Mouse (Mus musculus) stomach, embryonic 14.5 days (tissue): ENCODE measurements around the gene Gcnt1. TPM values are rescaled to one million over a fixed set of nuclear protein-coding genes. Genes with fewer than 3 reads are reported as not detected.

Experiments
- ATAC-seq: fragments of 200-750 bp; cut with Nextera tagmentation; 2 replicates; pipeline ENCODE4 v1.8.0; 2017; ENCODE audit warnings: low read depth, moderate TSS enrichment; ENCODE audit not compliant: insufficient number of reproducible peaks, insufficient read depth, low FRiP score
- H3K27ac ChIP-seq: fragments of 300-500 bp; sonication (generic); 2 replicates; pipeline ENCODE4 v1.5.1; 2014; ENCODE audit warnings: mild to moderate bottlenecking, low read length, moderate library complexity, mixed read lengths
- H3K27me3 ChIP-seq: fragments of 300-500 bp; sonication (generic); 2 replicates; pipeline ENCODE4 v1.6.1; 2014; ENCODE audit warnings: low read length, control low read depth, mixed read lengths; ENCODE audit not compliant: control insufficient read depth, insufficient read depth
- H3K36me3 ChIP-seq: fragments of 300-500 bp; sonication (generic); 2 replicates; pipeline ENCODE4 v1.6.1; 2014; ENCODE audit warnings: mild to moderate bottlenecking, control low read depth, low read length, moderate library complexity, mixed read lengths; ENCODE audit not compliant: control insufficient read depth, insufficient read depth
- H3K4me1 ChIP-seq: fragments of 300-500 bp; sonication (generic); 2 replicates; pipeline ENCODE4 v1.6.1; 2014; ENCODE audit warnings: low read length, control low read depth, mixed read lengths; ENCODE audit not compliant: control insufficient read depth, insufficient read depth
- H3K4me2 ChIP-seq: fragments of 300-500 bp; sonication (generic); replicated peaks from 2 replicates; pipeline ENCODE4 v1.6.1; 2014; ENCODE audit warnings: low read depth, low read length, control low read depth
- H3K4me3 ChIP-seq: fragments of 300-500 bp; sonication (generic); 2 replicates; pipeline ENCODE4 v1.5.1; 2014; ENCODE audit warnings: low read depth, low read length, control low read depth
- H3K9ac ChIP-seq: fragments of 300-500 bp; sonication (generic); replicated peaks from 2 replicates; pipeline ENCODE4 v1.6.1; 2014; ENCODE audit warnings: low read depth, mild to moderate bottlenecking, control low read depth, low read length, moderate library complexity, mixed read lengths
- H3K9me3 ChIP-seq: fragments of 300-500 bp; sonication (generic); 2 replicates; pipeline ENCODE4 v1.6.1; 2016; ENCODE audit warnings: low read depth, low read length, control low read depth; ENCODE audit not compliant: control insufficient read depth
- WGBS: fragments of 180-500 bp; shearing (Covaris S2); extraction: QIAGEN DNeasy Blood & Tissue Kit; methylation state at CpG from one replicate; pipeline ENCODE4 v1.1.7; 2014; 5-methylcytosine and 5-hydroxymethylcytosine counted together
- polyA plus RNA-seq: library from polyadenylated mRNA; unstranded; fragments of >200 nt; fragmentation: Nextera tagmentation; extraction: Ambion mirVana; gene quantifications from 2 replicates; pipeline ENCODE4 v1.2.1, GENCODE M21; 2014

Gene Gcnt1
- polyA plus RNA-seq, 1 experiment from 2014 or later = 4.6 TPM

DNA sequence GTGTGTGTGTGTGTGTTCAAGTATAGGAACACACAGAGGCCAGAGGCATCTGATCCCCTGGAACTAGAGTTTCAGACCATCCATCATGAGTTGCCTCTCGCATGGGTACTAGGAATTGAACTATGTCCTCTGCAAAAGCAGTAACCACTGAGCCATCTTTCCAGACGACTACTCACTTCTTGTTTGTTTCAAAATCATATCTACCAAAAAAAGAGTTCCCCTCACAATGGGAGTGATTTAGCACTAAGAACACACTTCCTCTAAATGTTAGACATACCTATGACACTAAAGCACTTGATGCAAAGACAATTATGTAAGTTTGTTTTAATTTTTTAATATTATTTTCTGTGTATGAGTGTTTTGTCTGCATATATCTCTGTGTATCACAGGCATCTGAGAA, 24.8 kb downstream of the Gcnt1 start:
- Histone ChIP-seq H3K4me3 (no peak overlapping the region), H3K4me2 (no peak overlapping the region), H3K9ac (no peak overlapping the region), H3K27ac (no peak overlapping the region), H3K36me3 (no peaks in the 10 kb centered on the region), H3K27me3 (no peaks in the 10 kb centered on the region), H3K9me3 (no peaks in the 10 kb centered on the region), H3K4me1 (no peaks in the 10 kb centered on the region)
- WGBS = 87% methylated on average over 2 of the region's 2 CpGs
- no peak for ATAC-seq

DNA sequence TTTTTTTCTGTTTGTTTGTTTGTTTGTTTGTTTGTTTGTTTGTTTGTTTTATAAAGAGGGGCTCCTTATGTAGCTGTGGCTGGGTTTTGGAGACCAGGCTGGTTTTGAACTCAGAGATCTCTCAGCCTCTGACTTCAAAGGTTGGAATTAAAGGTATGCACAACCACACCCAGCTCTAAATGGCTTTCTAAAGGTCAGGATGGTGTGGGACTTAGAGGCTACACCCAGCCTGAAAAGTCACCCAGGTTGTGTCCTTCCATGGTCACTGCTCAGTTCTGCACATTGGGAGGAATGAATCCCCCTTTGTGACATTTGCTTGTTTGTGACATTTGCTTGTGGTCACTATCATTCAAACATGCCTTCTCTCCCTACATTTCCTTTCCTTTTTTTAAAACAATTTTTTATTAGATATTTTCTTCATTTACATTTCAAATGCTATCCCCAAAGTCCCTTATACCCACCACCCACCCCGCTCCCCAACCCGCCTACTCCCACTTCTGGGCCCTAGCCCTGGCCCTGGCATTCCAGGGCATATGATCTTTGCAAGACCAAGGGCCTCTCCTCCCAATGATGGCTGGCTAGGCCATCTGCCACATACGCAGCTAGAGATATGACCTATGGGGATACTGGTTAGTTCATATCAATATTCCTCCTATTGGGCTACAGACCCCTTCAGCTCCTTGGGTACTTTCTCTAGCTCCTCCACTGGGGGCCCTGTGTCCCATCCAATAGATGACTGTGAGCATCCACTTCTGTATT, 25.7 kb downstream of the Gcnt1 start:
- 94% methylated on average over 3 of the region's 3 CpGs for WGBS
- no peak for ATAC-seq
- H3K9ac ChIP-seq = no peak overlapping the region
- no peaks in the 10 kb centered on the region for H3K27me3 ChIP-seq
- H3K4me1 ChIP-seq = no peaks in the 10 kb centered on the region
- no peaks in the 10 kb centered on the region for H3K36me3 ChIP-seq
- H3K9me3 ChIP-seq = no peaks in the 10 kb centered on the region
- H3K27ac ChIP-seq = no peak overlapping the region
- no peak overlapping the region for H3K4me2 ChIP-seq
- no peak overlapping the region for H3K4me3 ChIP-seq

DNA sequence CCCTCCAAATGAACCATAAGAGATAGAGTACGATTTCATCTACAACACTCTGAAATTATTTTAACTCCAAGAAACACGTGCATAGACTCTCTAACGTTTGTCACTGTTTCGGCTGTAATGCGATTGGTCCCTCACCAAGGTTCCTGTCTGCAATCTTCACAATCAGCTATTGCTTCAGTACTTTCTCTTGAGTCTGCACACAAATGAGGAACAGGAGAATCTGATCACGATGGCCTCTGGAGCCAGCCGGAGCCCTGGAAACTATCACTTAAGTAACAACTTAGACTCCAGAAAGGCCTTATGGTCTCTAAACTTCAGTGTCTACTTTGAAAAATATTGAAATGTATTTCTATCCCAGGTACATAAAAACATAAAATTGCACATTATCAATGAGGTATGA, 27.8 kb downstream of the Gcnt1 start:
- WGBS = 82% methylated on average over 7 of the region's 7 CpGs

DNA sequence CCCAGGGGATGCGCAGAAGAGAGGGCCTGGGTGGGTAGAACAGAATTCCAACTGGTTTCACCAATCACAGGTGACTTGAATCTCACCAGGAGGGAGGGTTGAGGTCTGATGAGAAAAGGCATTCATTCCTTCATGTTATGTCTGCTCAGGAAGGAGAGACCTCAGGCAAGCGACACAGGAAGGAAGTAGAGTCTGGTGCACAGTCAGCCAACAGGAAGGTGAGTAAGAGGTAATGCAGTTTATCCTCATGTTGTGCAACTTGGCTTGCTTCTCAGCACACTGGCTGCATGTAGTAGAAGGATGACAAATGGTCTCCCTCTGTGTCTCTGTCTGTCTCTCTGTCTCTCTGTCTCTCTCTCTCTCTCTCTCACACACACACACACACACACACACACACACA, 33.1 kb downstream of the Gcnt1 start:
- no peaks in the 10 kb centered on the region for H3K9me3 ChIP-seq
- WGBS = 90% methylated on average over 2 of the region's 2 CpGs
- peaks cover 18% of the 10 kb centered on the region; the same call in 1 of the 2 replicates for H3K4me1 ChIP-seq
- no peak overlapping the region for H3K27ac ChIP-seq
- H3K36me3 ChIP-seq = no peaks in the 10 kb centered on the region
- no peak overlapping the region for H3K9ac ChIP-seq
- H3K4me2 ChIP-seq = no peak overlapping the region
- no peak for ATAC-seq
- H3K4me3 ChIP-seq = no peak overlapping the region
- no peaks in the 10 kb centered on the region for H3K27me3 ChIP-seq

More for the DNA sequence above, 27.8 kb downstream of the Gcnt1 start:
- H3K36me3 ChIP-seq = no peaks in the 10 kb centered on the region
- H3K27ac ChIP-seq = no peak overlapping the region
- H3K9me3 ChIP-seq = no peaks in the 10 kb centered on the region
- no peak for ATAC-seq
- no peaks in the 10 kb centered on the region for H3K27me3 ChIP-seq
- H3K4me1 ChIP-seq = no peaks in the 10 kb centered on the region
- no peak overlapping the region for H3K9ac ChIP-seq
- no peak overlapping the region for H3K4me2 ChIP-seq
- no peak overlapping the region for H3K4me3 ChIP-seq

DNA sequence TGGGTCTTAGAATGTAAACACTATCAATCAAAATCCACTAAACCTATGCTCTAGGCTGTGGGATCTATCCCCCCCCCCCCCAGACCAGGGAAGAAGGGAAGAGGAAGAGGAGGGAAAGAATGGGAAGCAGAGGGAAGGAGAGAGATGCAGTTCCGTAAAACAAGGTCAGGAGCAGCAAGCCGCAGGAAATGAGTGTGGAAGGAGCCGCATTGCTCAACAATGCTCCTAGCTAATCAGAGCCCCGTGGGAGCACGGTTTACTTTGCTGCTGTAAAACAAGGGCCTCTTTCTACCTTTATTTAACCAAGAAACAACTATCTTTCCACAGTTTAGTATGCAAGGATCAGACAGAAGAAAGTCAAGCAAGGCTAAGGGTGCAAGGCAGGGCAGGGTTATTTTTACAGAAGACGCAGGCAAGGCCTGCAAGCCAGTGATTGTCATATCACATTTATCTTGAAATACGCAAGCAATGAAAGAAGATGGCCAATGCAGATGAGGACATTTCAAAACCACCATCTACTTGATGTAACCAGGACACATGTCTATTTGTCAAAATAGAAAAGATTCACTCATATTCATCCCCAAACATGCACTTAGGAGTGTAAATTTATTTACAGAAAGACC, 35.5 kb downstream of the Gcnt1 start:
- no peak overlapping the region for H3K9ac ChIP-seq
- no peaks in the 10 kb centered on the region for H3K9me3 ChIP-seq
- H3K4me3 ChIP-seq = no peak overlapping the region
- H3K4me1 ChIP-seq = peaks cover 28% of the 10 kb centered on the region
- WGBS = 36% methylated on average over 7 of the region's 7 CpGs
- H3K36me3 ChIP-seq = no peaks in the 10 kb centered on the region
- ATAC-seq = no peak
- 0 out of 2 replicates have a peak overlapping the region, but pooled peaks have one; percentile 12 for H3K4me2 ChIP-seq
- peak overlapping the region; percentile 21; the same call in 1 of the 2 replicates for H3K27ac ChIP-seq
- H3K27me3 ChIP-seq = no peaks in the 10 kb centered on the region

DNA sequence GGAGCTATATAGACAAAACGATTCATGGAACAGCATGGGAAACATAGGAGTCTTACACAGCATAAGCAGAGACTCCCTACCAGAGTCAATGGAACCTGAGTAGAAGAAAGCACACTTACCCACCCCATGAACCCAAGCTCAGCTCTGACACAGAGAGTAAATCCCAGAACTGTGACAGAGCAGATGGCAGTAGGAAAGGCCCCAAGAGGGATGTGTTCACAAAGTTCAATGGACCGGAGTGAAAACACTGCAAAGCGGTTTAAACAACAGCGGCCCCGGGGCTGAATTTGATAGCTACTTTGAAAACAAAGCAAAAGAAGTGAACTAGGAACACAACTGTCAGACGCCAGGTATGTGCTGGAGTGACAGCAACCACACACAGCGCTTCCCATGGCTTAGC, 36.0 kb downstream of the Gcnt1 start:
- Histone ChIP-seq H3K4me2 (0 out of 2 replicates have a peak overlapping the region, but pooled peaks have one; percentile 12), H3K27ac (peak overlapping the region; percentile 21; the same call in 1 of the 2 replicates), H3K9ac (no peak overlapping the region), H3K4me3 (no peak overlapping the region), H3K36me3 (no peaks in the 10 kb centered on the region), H3K9me3 (no peaks in the 10 kb centered on the region), H3K27me3 (no peaks in the 10 kb centered on the region), H3K4me1 (peaks cover 28% of the 10 kb centered on the region)
- no peak for ATAC-seq
- 29% methylated on average over 7 of the region's 7 CpGs for WGBS

DNA sequence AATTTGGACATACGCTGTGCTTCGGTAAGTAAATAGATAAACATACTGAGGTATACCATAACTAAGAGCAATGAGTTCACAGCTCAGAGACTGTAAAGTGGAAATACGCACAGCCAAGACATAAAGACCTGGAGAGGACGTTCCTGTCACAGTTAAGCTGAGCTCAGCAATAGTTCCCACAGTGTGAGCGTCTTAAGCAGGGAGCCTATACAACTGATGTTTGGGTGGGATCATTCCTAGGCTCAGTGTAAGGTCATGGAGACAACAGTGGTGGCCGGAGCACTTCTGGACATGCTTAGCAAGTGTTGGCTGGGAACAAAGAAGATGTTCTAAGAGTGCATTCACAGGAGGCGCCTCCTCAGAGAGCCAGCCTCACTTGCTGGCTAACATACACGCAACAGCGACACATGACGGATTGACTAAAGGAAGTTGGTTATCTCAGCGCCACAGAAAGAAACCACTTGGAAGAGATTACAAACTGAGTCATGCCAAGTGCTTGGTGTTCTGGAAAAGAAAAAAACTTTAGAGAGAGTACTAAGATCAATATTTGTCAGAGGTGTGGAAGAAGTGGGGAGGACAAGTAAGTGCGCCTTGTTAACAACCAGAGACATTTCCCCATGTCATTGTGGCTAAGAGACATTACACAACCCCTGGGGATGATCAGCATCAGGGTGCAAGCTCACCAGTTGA, 37.9 kb downstream of the Gcnt1 start:
- H3K9me3 ChIP-seq = no peaks in the 10 kb centered on the region
- 62% methylated on average over 12 of the region's 12 CpGs for WGBS
- no peaks in the 10 kb centered on the region for H3K36me3 ChIP-seq
- no peak overlapping the region for H3K4me3 ChIP-seq
- no peaks in the 10 kb centered on the region for H3K27me3 ChIP-seq
- H3K4me2 ChIP-seq = 0 out of 2 replicates have a peak overlapping the region, but pooled peaks have one; percentile 12
- H3K4me1 ChIP-seq = peaks cover 28% of the 10 kb centered on the region
- ATAC-seq = peak; percentile 51; the same call in 1 of the 2 replicates
- no peak overlapping the region; the same call in 1 of the 2 replicates for H3K27ac ChIP-seq
- no peak overlapping the region for H3K9ac ChIP-seq

DNA sequence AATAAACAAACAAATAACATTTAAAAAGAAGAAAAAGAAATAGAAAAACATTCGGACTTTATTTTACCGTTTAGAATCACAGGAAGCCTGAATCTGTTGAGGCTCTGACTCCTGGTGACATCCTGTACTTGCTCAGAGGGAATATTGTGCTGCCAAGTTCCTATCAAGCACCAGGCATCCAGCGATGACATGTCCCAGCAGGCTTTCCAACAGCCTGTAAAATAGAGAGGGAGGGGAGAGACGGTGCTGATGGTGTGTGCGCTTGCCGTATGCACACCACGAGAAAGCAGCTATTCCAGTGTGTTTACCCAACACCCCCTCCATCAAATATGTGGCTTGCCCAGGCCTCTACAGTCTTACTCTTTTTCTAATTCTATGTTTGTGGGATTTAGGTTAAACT, 39.6 kb downstream of the Gcnt1 start:
- peak; percentile 72; the same call in 1 of the 2 replicates for ATAC-seq
- Histone ChIP-seq H3K27ac (0 out of 2 replicates have a peak overlapping the region, but pooled peaks have one; percentile 58), H3K4me1 (peaks cover 28% of the 10 kb centered on the region)

More for the DNA sequence above, 39.6 kb downstream of the Gcnt1 start:
- 33% methylated on average over 7 of the region's 7 CpGs for WGBS
- no peak overlapping the region for H3K9ac ChIP-seq
- H3K27me3 ChIP-seq = no peaks in the 10 kb centered on the region
- no peaks in the 10 kb centered on the region for H3K9me3 ChIP-seq
- H3K36me3 ChIP-seq = no peaks in the 10 kb centered on the region
- no peak overlapping the region for H3K4me3 ChIP-seq
- H3K4me2 ChIP-seq = no peak overlapping the region
